Mouse (Mus musculus): ENCODE measurements around the gene Wnk1. TPM values are rescaled to one million over a fixed set of nuclear protein-coding genes. Genes with fewer than 3 reads are reported as not detected.

Wnk1 gene
- total and polyA plus RNA-seq, 3 experiments: 49.7 to 801 (median 189) TPM

- H3K36me3 ChIP-seq (replicated peaks): peaks cover 14% of the 10 kb centered on the region
- TF ChIP-seq POLR2AphosphoS5 (IDR thresholded peaks at IDR 0.05; ENCODE audit: insufficient replicate concordance, low read depth, low read length) (no peak), TAL1 (conservative IDR thresholded peaks at IDR 0.05; ENCODE audit: low read depth, low read length) (no peak), CTCF (IDR thresholded peaks at IDR 0.05; ENCODE audit: low read depth, low read length) (no peak), GATA1 (IDR thresholded peaks at IDR 0.05; ENCODE audit: borderline replicate concordance, low read length) (no peak), GATA2 (IDR thresholded peaks at IDR 0.05; ENCODE audit: borderline replicate concordance, low read depth, low read length) (no peak)
- peaks cover 35% of the 10 kb centered on the region for H3K4me1 ChIP-seq (ENCODE audit: insufficient read depth, low read depth, low read length)
These were observed 136.0 kb downstream of the Wnk1 start, which contains the start of gene Rad52 for GRCm38 (mm10) chr6:119902204-119903080. TSS of gene Rad52 (plus strand) at chr6:119902698.

DNA sequence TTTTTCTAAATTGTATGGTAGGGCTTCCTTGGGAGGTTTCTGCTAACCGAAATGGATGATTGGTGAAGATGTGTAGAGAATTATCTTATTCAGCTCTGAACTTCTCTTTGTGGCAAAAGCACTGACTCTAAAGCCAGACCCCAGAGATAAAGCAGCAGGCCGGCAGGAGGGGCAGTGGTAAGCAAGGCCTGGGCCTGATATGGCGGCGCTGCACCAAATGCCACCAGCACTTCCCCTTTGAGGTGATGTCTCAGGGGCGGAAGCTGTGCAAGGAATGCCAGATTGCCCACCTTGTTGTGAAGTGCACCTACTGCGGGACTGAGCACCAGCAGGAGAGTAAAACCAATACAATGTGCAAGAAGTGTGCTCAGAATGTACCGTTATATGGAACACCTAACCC, 145.8 kb downstream of the Wnk1 start:
- peaks cover 49% of the 10 kb centered on the region for H3K27me3 ChIP-seq (ENCODE audit: insufficient read depth, low read length)
- peaks cover 5% of the 10 kb centered on the region; the same call in 1 of the 2 replicates for H3K4me1 ChIP-seq (ENCODE audit: insufficient read depth, low read depth, low read length)
- ATAC-seq (ENCODE audit: extremely low read depth, insufficient number of reproducible peaks, low FRiP score, poor library complexity, severe bottlenecking) (no peak), DNase-seq (ENCODE audit: low spot score) (no peak)
- H3K36me3 ChIP-seq (replicated peaks): no peaks in the 10 kb centered on the region
- no peak overlapping the region for H3K4me3 ChIP-seq (ENCODE audit: low read depth, low read length)
- no peak for TF ChIP-seq CTCF (IDR thresholded peaks at IDR 0.05; ENCODE audit: low read depth, low read length)
- TF ChIP-seq TAL1 (conservative IDR thresholded peaks at IDR 0.05; ENCODE audit: low read depth, low read length): no peak
- no peak for TF ChIP-seq POLR2AphosphoS5 (IDR thresholded peaks at IDR 0.05; ENCODE audit: insufficient replicate concordance, low read depth, low read length)
- no peaks in the 10 kb centered on the region for H3K9me3 ChIP-seq (replicated peaks)

More at GRCm38 (mm10) chr6:119902204-119903080, 136.0 kb downstream of the Wnk1 start, which contains the start of gene Rad52:
- Histone ChIP-seq H3K9me3 (replicated peaks) (no peaks in the 10 kb centered on the region), H3K4me3 (ENCODE audit: low read depth, low read length) (peak within 1 kb of the TSS; percentile 87), H3K27me3 (ENCODE audit: insufficient read depth, low read length) (no peaks in the 10 kb centered on the region)
- peak; percentile 38 for ATAC-seq (ENCODE audit: extremely low read depth, insufficient number of reproducible peaks, low FRiP score, poor library complexity, severe bottlenecking)
- peak; percentile 75 for DNase-seq (ENCODE audit: low spot score)

DNA sequence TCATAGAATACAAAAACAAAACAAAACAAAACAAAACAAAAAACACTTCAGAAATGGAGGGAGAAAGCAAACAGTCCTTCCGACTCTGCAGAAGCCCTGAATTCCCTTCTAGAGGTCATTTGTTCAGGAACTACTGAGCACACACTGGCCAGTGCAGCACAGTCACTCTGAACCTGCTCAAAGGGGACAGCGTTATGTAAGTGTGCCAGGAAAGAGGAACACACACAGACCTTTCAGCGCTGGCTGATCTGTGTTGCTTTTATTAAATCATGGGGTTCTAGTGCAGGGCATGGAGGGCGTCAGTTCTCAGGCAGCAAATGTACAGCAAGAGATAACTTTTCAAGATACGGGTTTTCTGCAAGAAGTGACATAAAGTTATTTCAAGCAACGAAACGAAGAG, 155.3 kb downstream of the Wnk1 start:
- no peaks in the 10 kb centered on the region; the same call in 1 of the 2 replicates for H3K4me1 ChIP-seq (ENCODE audit: insufficient read depth, low read depth, low read length)
- H3K36me3 ChIP-seq (replicated peaks): no peaks in the 10 kb centered on the region
- no peaks in the 10 kb centered on the region for H3K9me3 ChIP-seq (replicated peaks)
- TF ChIP-seq CTCF (IDR thresholded peaks at IDR 0.05; ENCODE audit: low read depth, low read length) (no peak), POLR2AphosphoS5 (IDR thresholded peaks at IDR 0.05; ENCODE audit: insufficient replicate concordance, low read depth, low read length) (no peak), GATA2 (IDR thresholded peaks at IDR 0.05; ENCODE audit: borderline replicate concordance, low read depth, low read length) (no peak), TAL1 (conservative IDR thresholded peaks at IDR 0.05; ENCODE audit: low read depth, low read length) (no peak), GATA1 (IDR thresholded peaks at IDR 0.05; ENCODE audit: borderline replicate concordance, low read length) (no peak)
- ATAC-seq (ENCODE audit: extremely low read depth, insufficient number of reproducible peaks, low FRiP score, poor library complexity, severe bottlenecking): no peak
- H3K27me3 ChIP-seq (ENCODE audit: insufficient read depth, low read length): peaks cover 41% of the 10 kb centered on the region
- DNase-seq (ENCODE audit: low spot score): no peak
- no peak overlapping the region for H3K4me3 ChIP-seq (ENCODE audit: low read depth, low read length)

Other genes starting within 250 kb of the Wnk1 start
- 21.4 and 24.2 TPM in 2 replicates for gene Erc1, start 190.5 kb downstream of the Wnk1 start, total RNA-seq (2014; fragmentation: Nextera tagmentation)
- 10.3 and 14.4 TPM in 2 replicates for gene Erc1, start 190.5 kb downstream of the Wnk1 start, total RNA-seq (2017)
- 1.9 and 2.9 TPM in 2 replicates for gene Erc1, start 190.5 kb downstream of the Wnk1 start, polyA plus RNA-seq (2012)
- 41.5 and 51.3 TPM in 2 replicates for gene Rad52, start 136.0 kb downstream of the Wnk1 start, total RNA-seq (2014; fragmentation: Nextera tagmentation)
- 26.5 and 28.9 TPM in 2 replicates for gene Rad52, start 136.0 kb downstream of the Wnk1 start, total RNA-seq (2017)
- gene Rad52, start 136.0 kb downstream of the Wnk1 start, polyA plus RNA-seq (2012): 22.6 and 28.4 TPM in 2 replicates
- gene Ninj2, start 54.7 kb upstream of the Wnk1 start, total RNA-seq (2014; fragmentation: Nextera tagmentation): not detected in 2 replicates
- gene Ninj2, start 54.7 kb upstream of the Wnk1 start, total RNA-seq (2017): not detected in 2 replicates
- not detected in 2 replicates for gene Ninj2, start 54.7 kb upstream of the Wnk1 start, polyA plus RNA-seq (2012)

Measured in G1E (cell line).